Mouse (Mus musculus) urinary bladder, postnatal 14 days (tissue): ENCODE measurements around the gene Gm20425.

Experiments
- DNase-seq: peaks from one replicate; pipeline ENCODE4 v3.0.0; 2021; ENCODE audit warnings: low spot score

Gm20425 gene

GRCm38 (mm10) chr9:103153286-103153685 is 76.8 kb downstream of the Gm20425 start:
- DNase-seq: no peak

- DNase-seq: no peak
Measured at GRCm38 (mm10) chr9:103149074-103149799, 80.9 kb downstream of the Gm20425 start.

- no peak for DNase-seq
Measured at GRCm38 (mm10) chr9:103147103-103147502, 83.0 kb downstream of the Gm20425 start.

- DNase-seq: no peak
Measured at GRCm38 (mm10) chr9:103146703-103147102, 83.4 kb downstream of the Gm20425 start.

GRCm38 (mm10) chr9:103146257-103146656 is 83.8 kb downstream of the Gm20425 start:
- no peak for DNase-seq

- DNase-seq: no peak
Measured at GRCm38 (mm10) chr9:103145351-103145750, 84.8 kb downstream of the Gm20425 start.

GRCm38 (mm10) chr9:103143881-103144280 is 86.2 kb downstream of the Gm20425 start:
- DNase-seq: no peak

- DNase-seq: no peak
Measured at GRCm38 (mm10) chr9:103141266-103141665, 88.8 kb downstream of the Gm20425 start.

GRCm38 (mm10) chr9:103140384-103140783 is 89.7 kb downstream of the Gm20425 start:
- no peak for DNase-seq
